Mouse (Mus musculus): ENCODE data around the gene Elmo1. TPM values are rescaled to one million over a fixed set of nuclear protein-coding genes. Genes with fewer than 3 reads are reported as not detected.

Gene Elmo1
- total and polyA plus RNA-seq, 2 experiments from 2014 or later = 35.2 to 36.4 TPM

- Histone ChIP-seq H3K36me3 (ENCODE audit: insufficient read depth, low read length) (no peaks in the 10 kb centered on the region), H3K9ac (replicated peaks; ENCODE audit: low read length, poor library complexity, severe bottlenecking) (no peak overlapping the region), H3K27ac (ENCODE audit: low read depth, low read length) (no peak overlapping the region), H3K4me3 (ENCODE audit: low read depth, low read length) (no peak overlapping the region), H3K4me2 (ENCODE audit: low read depth, low read length, poor library complexity, severe bottlenecking) (no peak overlapping the region), H3K9me3 (ENCODE audit: low read length) (no peaks in the 10 kb centered on the region), H3K4me1 (ENCODE audit: insufficient read depth, low read length) (peaks cover 4% of the 10 kb centered on the region; the same call in 1 of the 2 replicates), H3K27me3 (ENCODE audit: insufficient read depth, low read length) (no peaks in the 10 kb centered on the region)
- ATAC-seq (ENCODE audit: low FRiP score) (no peak), DNase-seq (ENCODE audit: low spot score) (no peak)
- TF ChIP-seq CTCF (IDR thresholded peaks at IDR 0.05) = no peak
- WGBS = 84% methylated on average over 3 of the region's 3 CpGs
Observed at GRCm38 (mm10) chr13:20130731-20131130, 40.3 kb downstream of the Elmo1 start.

GRCm38 (mm10) chr13:20131322-20131997 lies 41.1 kb downstream of the Elmo1 start:
- no peak for TF ChIP-seq CTCF (IDR thresholded peaks at IDR 0.05)
- Histone ChIP-seq H3K4me1 (ENCODE audit: insufficient read depth, low read length) (peaks cover 4% of the 10 kb centered on the region; the same call in 1 of the 2 replicates), H3K4me3 (ENCODE audit: low read depth, low read length) (no peak overlapping the region), H3K4me2 (ENCODE audit: low read depth, low read length, poor library complexity, severe bottlenecking) (no peak overlapping the region), H3K9ac (replicated peaks; ENCODE audit: low read length, poor library complexity, severe bottlenecking) (no peak overlapping the region), H3K27ac (ENCODE audit: low read depth, low read length) (no peak overlapping the region), H3K27me3 (ENCODE audit: insufficient read depth, low read length) (no peaks in the 10 kb centered on the region), H3K36me3 (ENCODE audit: insufficient read depth, low read length) (no peaks in the 10 kb centered on the region), H3K9me3 (ENCODE audit: low read length) (no peaks in the 10 kb centered on the region)
- no peak for ATAC-seq (ENCODE audit: low FRiP score)
- no peak for DNase-seq (ENCODE audit: low spot score)
- WGBS = 93% methylated on average over 5 of the region's 5 CpGs

GRCm38 (mm10) chr13:20131998-20132371 lies 41.6 kb downstream of the Elmo1 start:
- H3K9ac ChIP-seq (replicated peaks; ENCODE audit: low read length, poor library complexity, severe bottlenecking) = no peak overlapping the region
- peaks cover 4% of the 10 kb centered on the region; the same call in 1 of the 2 replicates for H3K4me1 ChIP-seq (ENCODE audit: insufficient read depth, low read length)
- H3K9me3 ChIP-seq (ENCODE audit: low read length) = no peaks in the 10 kb centered on the region
- H3K27me3 ChIP-seq (ENCODE audit: insufficient read depth, low read length) = no peaks in the 10 kb centered on the region
- H3K4me3 ChIP-seq (ENCODE audit: low read depth, low read length) = no peak overlapping the region
- no peaks in the 10 kb centered on the region for H3K36me3 ChIP-seq (ENCODE audit: insufficient read depth, low read length)
- H3K27ac ChIP-seq (ENCODE audit: low read depth, low read length) = no peak overlapping the region
- TF ChIP-seq CTCF (IDR thresholded peaks at IDR 0.05) = no peak
- 86% methylated on average over 4 of the region's 4 CpGs for WGBS
- ATAC-seq (ENCODE audit: low FRiP score) (no peak), DNase-seq (ENCODE audit: low spot score) (no peak)
- H3K4me2 ChIP-seq (ENCODE audit: low read depth, low read length, poor library complexity, severe bottlenecking) = no peak overlapping the region

- peak; percentile 19 for DNase-seq (ENCODE audit: low spot score)
- peaks cover 4% of the 10 kb centered on the region; the same call in 1 of the 2 replicates for H3K4me1 ChIP-seq (ENCODE audit: insufficient read depth, low read length)
- H3K36me3 ChIP-seq (ENCODE audit: insufficient read depth, low read length) = no peaks in the 10 kb centered on the region
- no peak overlapping the region for H3K27ac ChIP-seq (ENCODE audit: low read depth, low read length)
- H3K9me3 ChIP-seq (ENCODE audit: low read length) = no peaks in the 10 kb centered on the region
- ATAC-seq (ENCODE audit: low FRiP score) = 0 out of 2 replicates have a peak, but pooled peaks have one; percentile 36
- no peaks in the 10 kb centered on the region for H3K27me3 ChIP-seq (ENCODE audit: insufficient read depth, low read length)
- H3K4me2 ChIP-seq (ENCODE audit: low read depth, low read length, poor library complexity, severe bottlenecking) = no peak overlapping the region
- WGBS = 62% methylated on average over 6 of the region's 6 CpGs
- TF ChIP-seq CTCF (IDR thresholded peaks at IDR 0.05) = no peak
- H3K4me3 ChIP-seq (ENCODE audit: low read depth, low read length) = no peak overlapping the region
- no peak overlapping the region for H3K9ac ChIP-seq (replicated peaks; ENCODE audit: low read length, poor library complexity, severe bottlenecking)
Observed at GRCm38 (mm10) chr13:20133602-20134394, 43.4 kb downstream of the Elmo1 start.

GRCm38 (mm10) chr13:20134395-20135225 lies 44.2 kb downstream of the Elmo1 start:
- TF ChIP-seq CTCF (IDR thresholded peaks at IDR 0.05) = no peak
- Histone ChIP-seq H3K36me3 (ENCODE audit: insufficient read depth, low read length) (no peaks in the 10 kb centered on the region), H3K9me3 (ENCODE audit: low read length) (no peaks in the 10 kb centered on the region), H3K4me1 (ENCODE audit: insufficient read depth, low read length) (peaks cover 4% of the 10 kb centered on the region; the same call in 1 of the 2 replicates), H3K4me3 (ENCODE audit: low read depth, low read length) (no peak overlapping the region), H3K9ac (replicated peaks; ENCODE audit: low read length, poor library complexity, severe bottlenecking) (no peak overlapping the region), H3K4me2 (ENCODE audit: low read depth, low read length, poor library complexity, severe bottlenecking) (no peak overlapping the region), H3K27me3 (ENCODE audit: insufficient read depth, low read length) (no peaks in the 10 kb centered on the region), H3K27ac (ENCODE audit: low read depth, low read length) (no peak overlapping the region)
- WGBS = 87% methylated on average over 18 of the region's 18 CpGs
- DNase-seq (ENCODE audit: low spot score) (no peak), ATAC-seq (ENCODE audit: low FRiP score) (no peak)
